Mouse (Mus musculus) stomach, adult 2 months (tissue): ENCODE data around the gene Arhgap17. TPM values are rescaled to one million over a fixed set of nuclear protein-coding genes. Genes with fewer than 3 reads are reported as not detected.

Experiments
- polyA plus RNA-seq: library from polyadenylated mRNA; depleted of rRNA; stranded (reverse); fragments of >200 nt; gene quantifications from 2 replicates; pipeline ENCODE4 v1.2.3, GENCODE M21; 2012; rRNA removed

The Arhgap17 gene
- polyA plus RNA-seq = 9.8 and 10.1 TPM in 2 replicates

GRCm38 (mm10) chr7:123369759-123370481 is at the start of gene Arhgap17, which contains the start of gene Lcmt1:
Gene Arhgap17, minus strand, starts transcription at chr7:123369915.
Gene Lcmt1, plus strand, starts transcription at chr7:123369784.

Other genes starting within 250 kb of the Arhgap17 start
- 9.6 and 13.6 TPM in 2 replicates for gene Tnrc6a, start 246.0 kb downstream of the Arhgap17 start, polyA plus RNA-seq
- gene Slc5a11, start 155.1 kb downstream of the Arhgap17 start, polyA plus RNA-seq = 0.16 and 0.68 TPM in 2 replicates
- gene Lcmt1, start 131 bp downstream of the Arhgap17 start, polyA plus RNA-seq = 5.6 and 5.8 TPM in 2 replicates
- 0.06 and 0.08 TPM in 2 replicates for gene Aqp8, start 92.4 kb upstream of the Arhgap17 start, polyA plus RNA-seq
- 0.01 TPM in 1 of 2 replicates, not detected in the other for gene Zkscan2, start 130.5 kb upstream of the Arhgap17 start, polyA plus RNA-seq